Mouse (Mus musculus) cerebellum, adult 2 months (tissue): Measurements from ENCODE around the gene Hnf1a. TPM values are rescaled to one million over a fixed set of nuclear protein-coding genes. Genes with fewer than 3 reads are reported as not detected.
"Not testable (repeated sequence)": the region's sequence is repeated elsewhere in the genome, so short reads cannot be mapped to it uniquely, and the experiment has no call there.

ENCODE experiments used
- DNase-seq, 2 experiments: peaks; one replicate each; pipeline ENCODE4 v3.0.0; 2021
- H3K27ac ChIP-seq: fragments of 200-500 bp; 2 replicates; pipeline ENCODE4 v1.5.1; 2012; ENCODE audit warnings: low read length, control low read depth, inconsistent platforms; ENCODE audit not compliant: insufficient read depth
- H3K27me3 ChIP-seq: fragments of 200-500 bp; 2 replicates; pipeline ENCODE4 v1.6.1; 2012; ENCODE audit warnings: inconsistent platforms, mild to moderate bottlenecking, low read length, moderate library complexity; ENCODE audit not compliant: control insufficient read depth, insufficient read depth
- H3K4me1 ChIP-seq: fragments of 200-500 bp; 2 replicates; pipeline ENCODE4 v1.6.1; 2011; ENCODE audit warnings: low read length; ENCODE audit not compliant: control insufficient read depth, insufficient read depth
- H3K4me3 ChIP-seq: fragments of 200-500 bp; replicated peaks from 2 replicates; pipeline ENCODE3; 2011; ENCODE audit warnings: mild to moderate bottlenecking, low read depth, low read length, control low read depth; ENCODE audit not compliant: insufficient read depth
- CTCF ChIP-seq: fragments of 200-500 bp; IDR thresholded peaks from 2 replicates; pipeline ENCODE4 v1.5.1; 2011; ENCODE audit warnings: low read depth, mild to moderate bottlenecking, control low read depth, low read length, moderate library complexity, borderline replicate concordance; ENCODE audit not compliant: insufficient read depth
- POLR2A ChIP-seq: fragments of 200-500 bp; IDR thresholded peaks from 2 replicates; pipeline ENCODE4 v1.6.1; 2011; ENCODE audit warnings: low read length, control low read depth, borderline replicate concordance; ENCODE audit not compliant: insufficient read depth
- WGBS: fragments of 180-500 bp; shearing (Covaris S2); methylation state at CpG from one replicate; pipeline ENCODE4 v1.1.7; 2018; 5-methylcytosine and 5-hydroxymethylcytosine counted together
- polyA plus RNA-seq: library from polyadenylated mRNA; depleted of rRNA; stranded (reverse); fragments of >200 nt; gene quantifications from 2 replicates; pipeline ENCODE4 v1.2.3, GENCODE M21; 2012

Hnf1a gene
- polyA plus RNA-seq, 1 experiment = 0.05 TPM

- DNase-seq = no peak
- TF ChIP-seq POLR2A (no peak), CTCF (no peak)
- WGBS = 73% methylated on average over 8 of the region's 8 CpGs
- no peak overlapping the region for H3K4me3 ChIP-seq
- H3K27me3 ChIP-seq = no peaks in the 10 kb centered on the region
- no peaks in the 10 kb centered on the region for H3K4me1 ChIP-seq
- H3K27ac ChIP-seq = no peak overlapping the region
These were observed 37.7 kb downstream of the Hnf1a start for GRCm38 (mm10) chr5:114933206-114933605.

- TF ChIP-seq CTCF (no peak), POLR2A (no peak)
- no peak overlapping the region for H3K27ac ChIP-seq
- no peaks in the 10 kb centered on the region for H3K4me1 ChIP-seq
- no peak overlapping the region for H3K4me3 ChIP-seq
- no peak for DNase-seq
- no peaks in the 10 kb centered on the region for H3K27me3 ChIP-seq
- WGBS = 64% methylated on average over 5 of the region's 5 CpGs
These were observed 39.3 kb downstream of the Hnf1a start for GRCm38 (mm10) chr5:114931626-114932025.

GRCm38 (mm10) chr5:114926753-114927152 lies 44.1 kb downstream of the Hnf1a start:
- TF ChIP-seq CTCF (no peak), POLR2A (no peak)
- Histone ChIP-seq H3K4me1 (peaks cover 4% of the 10 kb centered on the region; the same call in 1 of the 2 replicates), H3K4me3 (no peak overlapping the region), H3K27ac (no peak overlapping the region), H3K27me3 (no peaks in the 10 kb centered on the region)
- DNase-seq = no peak
- 64% methylated on average over 9 of the region's 9 CpGs for WGBS

GRCm38 (mm10) chr5:114926153-114926684 lies 44.7 kb downstream of the Hnf1a start:
- DNase-seq = no peak
- TF ChIP-seq POLR2A = no peak
- no peak for TF ChIP-seq CTCF
- Histone ChIP-seq H3K4me1 (peaks cover 4% of the 10 kb centered on the region; the same call in 1 of the 2 replicates), H3K27me3 (no peaks in the 10 kb centered on the region), H3K27ac (no peak overlapping the region), H3K4me3 (no peak overlapping the region)
- WGBS = 59% methylated on average over 1 of the region's 1 CpGs

GRCm38 (mm10) chr5:114922998-114923473 lies 47.9 kb downstream of the Hnf1a start, which contains the start of gene Oasl1:
TSS of gene Oasl1 (plus strand) at chr5:114923240.
- Histone ChIP-seq H3K27ac (no peak within 1 kb of the TSS), H3K27me3 (no peaks in the 10 kb centered on the region), H3K4me3 (peak within 1 kb of the TSS; percentile 14), H3K4me1 (peaks cover 4% of the 10 kb centered on the region; the same call in 1 of the 2 replicates)
- TF ChIP-seq CTCF (no peak), POLR2A (no peak)
- WGBS = 19% methylated on average over 15 of the region's 15 CpGs
- DNase-seq = peak in 1 of 2 experiments; percentile 24

GRCm38 (mm10) chr5:114922366-114922731 lies 48.5 kb downstream of the Hnf1a start:
- no peak overlapping the region for H3K4me3 ChIP-seq
- H3K4me1 ChIP-seq = peaks cover 4% of the 10 kb centered on the region; the same call in 1 of the 2 replicates
- H3K27me3 ChIP-seq = no peaks in the 10 kb centered on the region
- no peak overlapping the region for H3K27ac ChIP-seq
- DNase-seq = no peak
- 59% methylated on average over 10 of the region's 10 CpGs for WGBS
- TF ChIP-seq POLR2A = no peak
- TF ChIP-seq CTCF = no peak

GRCm38 (mm10) chr5:114921551-114922365 lies 49.1 kb downstream of the Hnf1a start:
- Histone ChIP-seq H3K4me1 (peaks cover 4% of the 10 kb centered on the region; the same call in 1 of the 2 replicates), H3K27ac (no peak overlapping the region), H3K27me3 (no peaks in the 10 kb centered on the region), H3K4me3 (no peak overlapping the region)
- TF ChIP-seq POLR2A (no peak), CTCF (no peak)
- no peak for DNase-seq
- 75% methylated on average over 19 of the region's 19 CpGs for WGBS

GRCm38 (mm10) chr5:114917357-114917756 lies 53.5 kb downstream of the Hnf1a start:
- 94% methylated on average over 5 of the region's 5 CpGs for WGBS
- H3K27me3 ChIP-seq, DNase-seq, H3K27ac ChIP-seq, H3K4me1 ChIP-seq, H3K4me3 ChIP-seq: not testable (repeated sequence)
